Mouse (Mus musculus) heart, postnatal 4 days (tissue): ENCODE measurements around the gene Syne1. TPM values are rescaled to one million over a fixed set of nuclear protein-coding genes. Genes with fewer than 3 reads are reported as not detected.

Experiments
- DNase-seq: peaks from one replicate; pipeline ENCODE4 v3.0.0; 2021
- total RNA-seq, 2 experiments: library from RNA; stranded (reverse); gene quantifications; 2 replicates each; pipeline ENCODE4 v1.2.3; 2021

Syne1 gene
- total RNA-seq, 2 experiments from 2014 or later = 84.4 to 84.6 TPM

DNA sequence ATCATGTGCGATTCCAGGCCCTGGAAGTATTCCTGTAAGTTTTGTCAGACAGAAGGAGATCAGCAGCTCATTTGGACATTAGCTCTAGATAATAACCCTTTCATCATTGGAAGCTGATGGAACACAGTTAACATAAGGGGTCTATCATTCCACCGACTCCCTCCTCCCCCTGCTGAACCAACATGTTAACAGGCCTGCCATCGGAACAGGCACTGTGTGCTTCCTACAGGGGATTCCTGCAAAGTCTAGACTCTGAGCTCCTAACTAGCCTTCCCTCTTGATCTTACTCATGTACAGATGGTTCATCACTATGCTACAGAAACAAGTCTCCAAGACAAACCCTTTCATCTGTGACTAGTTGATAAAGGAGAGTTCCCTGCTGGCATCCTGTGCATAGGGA, 419.2 kb downstream of the Syne1 start:
- no peak for DNase-seq

DNA sequence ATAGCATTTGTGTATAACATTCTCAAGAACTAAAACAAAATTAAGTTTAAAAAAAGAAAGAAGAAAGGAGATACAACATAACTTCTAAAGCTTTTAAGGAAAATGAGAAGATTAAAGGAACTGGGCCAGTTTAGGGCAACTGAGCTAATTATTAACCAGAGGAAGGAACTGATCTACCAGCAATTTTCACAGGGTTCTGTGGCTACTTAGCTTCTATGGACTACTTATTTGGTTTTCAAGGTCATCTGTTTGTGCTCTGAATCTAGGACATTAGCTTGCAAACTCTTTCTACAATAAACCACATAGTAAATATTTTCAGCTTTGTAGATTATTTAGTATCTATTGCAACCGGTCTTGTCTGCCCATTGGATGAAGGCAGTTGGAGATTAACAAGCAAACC, 420.8 kb downstream of the Syne1 start:
- no peak for DNase-seq

DNA sequence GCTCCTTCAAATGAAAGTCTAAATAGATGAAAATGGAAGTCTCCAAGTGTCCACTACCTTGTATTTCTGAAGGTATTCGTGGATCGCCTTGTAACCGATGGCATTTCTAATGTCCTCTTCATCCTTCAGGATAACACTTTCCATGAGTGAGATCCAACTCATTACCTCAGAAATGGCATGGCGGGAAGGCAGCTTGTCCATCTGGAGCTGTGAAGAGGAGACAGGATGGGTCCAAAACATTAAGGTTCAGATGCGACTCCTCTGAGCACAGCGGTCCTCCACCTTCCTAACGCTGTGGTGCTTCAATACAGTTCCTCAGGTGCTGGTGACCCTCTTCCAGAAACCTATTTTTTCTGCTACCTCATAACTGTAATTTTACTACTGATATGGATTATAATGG, 426.5 kb downstream of the Syne1 start:
- DNase-seq = no peak

DNA sequence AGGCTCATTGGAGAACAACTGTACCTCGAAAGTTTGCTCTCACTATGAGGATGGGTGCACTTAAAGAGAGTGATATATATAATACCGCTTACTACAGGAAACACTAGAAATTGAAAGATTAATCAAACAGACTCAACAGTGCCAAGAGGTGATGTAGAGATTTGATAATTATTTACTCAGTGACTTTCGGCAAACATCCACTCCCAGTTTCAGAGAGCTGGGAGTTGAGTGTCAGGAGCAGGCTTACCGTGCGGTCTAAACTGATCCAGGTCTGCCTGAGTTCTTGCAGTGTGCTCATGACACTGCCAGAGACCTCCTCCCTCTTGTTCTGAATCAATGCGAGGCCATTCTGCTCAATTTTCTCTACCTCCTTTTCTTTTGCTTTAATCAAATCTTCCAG, 434.6 kb downstream of the Syne1 start:
- no peak for DNase-seq

DNA sequence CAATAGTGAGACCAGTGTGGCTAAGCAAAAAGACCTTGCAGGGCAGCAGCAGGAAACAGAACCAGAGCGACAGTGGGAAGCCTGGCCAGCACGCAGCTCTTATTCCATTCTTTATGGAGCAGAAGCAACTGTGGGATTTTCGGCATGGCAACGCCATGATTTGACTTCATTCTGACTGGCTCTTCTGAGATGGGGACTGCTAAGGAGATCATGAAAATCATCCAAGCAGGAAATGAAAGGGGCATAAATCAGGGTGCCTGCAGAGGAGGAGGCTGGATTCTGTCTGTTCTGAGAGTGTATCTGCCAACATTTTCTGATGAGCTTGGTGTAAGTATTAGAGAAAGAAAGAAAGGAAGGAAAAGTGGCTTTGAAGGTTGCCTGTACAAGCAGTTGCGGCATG, 435.1 kb downstream of the Syne1 start:
- no peak for DNase-seq

DNA sequence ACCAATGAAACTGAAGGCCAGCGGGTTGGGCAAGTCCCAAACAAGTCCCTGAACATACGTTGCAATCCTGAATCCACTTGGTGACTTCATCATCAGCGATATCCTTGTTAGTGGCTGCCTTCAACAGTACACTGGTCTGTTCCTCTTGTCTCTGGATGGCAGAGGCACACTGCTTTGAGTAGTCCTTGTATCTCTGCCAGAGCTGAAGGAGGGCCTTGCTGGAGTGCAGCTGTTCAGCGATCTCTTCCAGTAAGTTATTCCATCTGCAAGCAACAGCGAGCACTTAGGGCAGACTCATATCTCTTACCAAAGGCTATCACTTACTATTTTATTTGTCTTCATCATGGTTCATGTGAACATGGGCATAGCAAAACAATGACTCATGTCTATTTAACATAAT, 440.5 kb downstream of the Syne1 start:
- no peak for DNase-seq

DNA sequence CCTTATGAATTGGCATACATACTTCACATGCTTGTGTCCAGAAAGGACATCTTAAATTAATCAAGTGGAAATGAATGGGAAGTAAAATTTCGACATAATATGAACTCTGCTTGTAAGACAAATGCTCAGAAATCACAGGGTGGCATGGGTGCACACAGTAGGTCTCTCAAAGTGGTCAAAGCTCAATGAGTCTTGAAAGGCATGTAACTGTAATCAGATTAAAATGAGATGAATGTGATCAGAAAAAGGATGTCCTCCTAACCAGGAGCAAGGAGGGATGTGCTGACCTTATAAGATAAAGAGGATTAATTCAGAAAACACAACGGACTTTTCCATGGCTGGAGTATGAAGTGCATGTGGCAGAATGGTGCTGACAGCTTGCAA, 453.5 kb downstream of the Syne1 start:
- no peak for DNase-seq

DNA sequence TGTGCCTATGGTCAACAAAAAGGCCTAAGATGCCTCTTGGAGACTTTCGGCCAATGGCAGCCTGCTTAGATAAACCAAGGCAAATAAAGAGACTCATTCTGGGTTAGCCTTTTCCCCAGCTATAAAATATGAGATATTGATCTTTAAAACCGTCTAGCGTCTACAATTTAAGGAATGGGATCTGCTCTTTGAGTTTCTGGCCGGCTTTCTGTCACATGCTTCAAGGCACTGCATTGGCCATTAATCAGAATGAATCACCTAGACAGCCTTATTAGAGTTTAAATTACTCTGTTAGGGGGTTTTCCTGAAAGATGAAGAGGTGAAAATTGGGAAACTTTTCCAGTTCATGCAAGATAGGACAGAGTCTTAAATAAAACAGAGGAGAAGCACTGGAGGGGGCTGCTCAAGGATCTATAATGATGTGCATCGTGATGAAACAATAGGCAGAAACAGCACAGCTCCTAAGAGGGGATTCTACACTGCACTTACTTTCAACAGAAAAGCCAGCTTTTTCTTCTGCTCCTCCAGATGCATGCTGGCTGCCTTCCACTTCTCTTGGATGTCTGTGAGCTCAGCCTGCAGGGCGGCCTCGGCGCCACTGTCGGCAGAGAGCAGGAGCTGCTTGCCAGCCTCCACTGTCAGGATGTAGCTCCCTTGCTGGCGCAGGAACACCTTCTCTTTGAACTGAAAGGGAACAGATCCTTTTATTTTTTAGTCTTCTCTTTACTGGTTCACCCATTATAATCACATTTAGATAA, 454.1 kb downstream of the Syne1 start:
- DNase-seq = peak; percentile 61

DNA sequence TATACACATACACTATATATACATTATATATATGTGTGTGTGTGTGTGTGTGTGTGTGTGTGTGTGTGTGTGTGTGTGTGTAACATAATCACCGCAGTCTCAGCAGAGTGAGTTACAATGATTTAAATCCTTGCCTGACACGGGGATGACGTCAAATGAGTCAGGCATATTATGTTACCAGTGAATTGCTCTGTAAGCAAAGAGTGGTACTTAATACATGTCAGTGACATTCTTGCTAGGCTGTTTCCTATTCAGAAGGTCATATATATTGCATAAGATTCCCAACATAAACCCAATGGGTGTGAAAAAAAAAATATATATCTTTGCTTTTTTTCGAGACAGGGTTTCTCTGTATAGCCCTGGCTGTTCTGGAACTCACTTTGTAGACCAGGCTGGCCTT, 462.1 kb downstream of the Syne1 start:
- no peak for DNase-seq

DNA sequence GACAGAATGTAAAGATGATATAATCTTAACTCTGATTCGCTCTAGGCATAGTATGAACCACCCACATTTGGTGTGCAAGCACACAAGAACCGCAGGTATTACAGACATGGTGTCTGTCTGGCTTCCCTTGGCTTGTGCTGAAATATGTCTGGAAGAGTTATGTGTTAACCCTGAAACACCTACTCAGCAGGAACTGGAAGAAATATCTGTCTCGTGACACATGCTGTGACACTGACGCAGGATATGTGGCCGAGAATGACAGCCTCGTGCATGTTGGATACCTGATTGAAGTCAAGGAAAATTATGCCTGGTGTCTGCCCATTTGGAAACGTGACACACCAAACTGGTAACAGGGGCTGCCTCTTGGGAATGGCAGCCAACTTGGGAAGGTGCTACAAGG, 463.9 kb downstream of the Syne1 start:
- DNase-seq = no peak

DNA sequence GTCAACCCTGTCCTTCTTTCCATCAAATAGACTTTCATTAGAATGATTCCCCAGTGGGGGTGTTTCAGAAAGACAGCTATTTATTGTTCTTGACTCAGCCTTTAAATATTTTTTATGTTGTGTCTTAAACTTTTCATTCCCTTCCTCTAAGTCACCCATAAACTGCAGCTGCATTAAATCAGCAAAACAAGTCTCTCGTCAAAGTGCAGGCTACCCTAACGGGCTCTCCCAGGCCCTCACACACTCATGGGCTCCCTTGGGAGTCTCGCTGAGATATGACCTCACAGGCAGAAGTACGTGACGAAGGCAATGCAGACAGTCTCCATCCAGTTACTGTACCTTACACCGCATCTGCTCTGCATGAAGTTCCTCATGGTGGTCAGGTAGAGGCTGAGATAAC, 465.0 kb downstream of the Syne1 start:
- no peak for DNase-seq

DNA sequence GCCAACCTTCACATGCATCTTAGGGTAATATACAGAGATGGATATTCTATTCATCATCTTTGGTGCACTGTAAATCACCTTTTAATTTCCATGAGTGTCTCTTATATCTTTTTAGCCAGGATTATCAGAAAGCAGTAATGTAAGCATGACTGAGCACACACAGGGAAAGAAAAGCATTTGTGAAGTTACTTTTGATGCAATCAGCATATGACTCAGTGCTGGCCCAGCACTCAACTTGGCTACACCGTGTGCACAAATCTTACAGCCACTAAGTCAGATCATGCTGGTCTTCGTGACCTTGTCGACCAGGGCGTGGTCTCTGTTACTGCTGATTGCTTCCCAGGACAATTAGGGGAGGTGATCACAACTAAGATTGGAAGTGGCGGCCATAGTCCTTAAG, 465.5 kb downstream of the Syne1 start:
- DNase-seq = no peak

DNA sequence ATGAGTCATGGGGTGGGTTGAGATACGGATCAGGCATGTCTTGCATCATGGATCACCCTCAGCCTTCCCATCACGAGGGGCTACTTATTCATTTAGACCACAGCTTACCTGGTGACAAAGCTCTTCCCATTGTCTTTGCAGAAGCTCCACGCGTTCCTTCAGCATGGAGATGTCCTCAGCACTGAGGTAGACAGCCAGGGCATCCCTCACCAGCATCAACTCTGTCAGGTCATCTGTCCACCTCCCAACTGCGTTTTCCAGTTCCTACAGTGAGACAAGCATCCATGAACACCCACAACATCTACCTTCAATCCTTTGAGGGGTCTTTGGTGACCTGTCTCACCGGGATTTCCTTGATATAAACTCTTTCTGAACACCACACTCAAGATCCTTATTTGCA, 467.6 kb downstream of the Syne1 start:
- DNase-seq = no peak

DNA sequence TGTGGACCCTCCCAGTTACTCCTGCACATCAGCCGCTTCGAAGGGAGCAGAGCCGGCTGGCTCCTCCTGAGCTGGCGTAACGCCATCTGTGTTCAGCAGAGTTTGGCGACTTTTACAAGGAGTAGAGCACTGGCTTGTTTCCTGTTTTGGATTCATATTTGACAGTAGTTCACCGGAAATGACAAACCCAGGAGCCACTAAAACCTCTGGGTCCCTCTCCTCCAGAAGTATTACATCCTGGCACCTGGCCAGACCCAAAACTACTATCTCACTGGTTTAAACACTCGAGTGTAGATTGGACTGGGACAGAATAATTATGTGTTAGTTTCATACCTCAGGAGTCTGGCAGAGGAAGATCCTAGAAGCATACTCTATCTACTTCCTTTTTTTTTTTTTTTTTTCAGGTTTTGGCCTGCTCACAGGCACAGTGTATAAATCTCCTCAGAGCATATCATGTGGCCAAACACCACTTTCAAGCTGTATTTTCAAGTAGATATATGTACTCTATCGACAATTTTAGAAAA, 471.3 kb downstream of the Syne1 start:
- peak; percentile 70 for DNase-seq

DNA sequence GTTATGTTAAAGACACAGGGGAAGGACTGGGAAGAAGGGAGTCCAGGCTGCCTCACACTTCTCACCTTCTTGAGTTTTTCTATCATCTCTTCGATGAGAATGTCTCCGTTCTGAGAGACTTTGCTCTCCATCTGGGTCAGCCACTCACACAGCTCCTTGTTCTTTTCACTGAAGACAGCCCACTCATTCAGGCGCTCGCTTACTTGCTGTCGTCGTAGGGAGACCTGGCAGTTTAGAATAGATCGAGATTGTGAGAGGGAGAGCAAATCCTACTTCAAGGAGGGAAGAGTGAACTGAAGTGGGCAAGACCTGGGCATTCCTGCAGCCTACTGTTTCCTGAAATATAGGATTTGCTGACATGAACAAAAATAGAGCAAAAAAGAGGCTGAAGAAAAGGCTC, 475.6 kb downstream of the Syne1 start:
- no peak for DNase-seq

DNA sequence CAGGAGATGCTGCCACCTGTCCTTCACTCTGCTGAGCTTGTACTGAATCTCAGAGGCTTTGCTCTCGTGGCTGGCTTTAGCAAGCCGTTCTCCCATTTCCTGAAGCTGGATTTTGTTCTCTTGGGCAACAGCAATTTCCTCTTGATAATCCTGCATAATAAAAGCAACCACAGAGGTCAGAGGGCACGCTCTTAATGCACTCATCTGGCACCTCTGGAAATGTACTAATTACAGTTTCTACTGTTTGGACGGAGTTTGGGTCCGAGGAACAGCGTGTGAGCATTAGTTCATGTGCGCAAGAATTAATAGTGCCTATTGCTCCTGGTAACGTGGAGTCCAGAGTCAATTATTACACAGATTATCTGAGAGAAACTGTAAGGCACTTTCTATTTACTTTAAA, 479.2 kb downstream of the Syne1 start:
- no peak for DNase-seq

DNA sequence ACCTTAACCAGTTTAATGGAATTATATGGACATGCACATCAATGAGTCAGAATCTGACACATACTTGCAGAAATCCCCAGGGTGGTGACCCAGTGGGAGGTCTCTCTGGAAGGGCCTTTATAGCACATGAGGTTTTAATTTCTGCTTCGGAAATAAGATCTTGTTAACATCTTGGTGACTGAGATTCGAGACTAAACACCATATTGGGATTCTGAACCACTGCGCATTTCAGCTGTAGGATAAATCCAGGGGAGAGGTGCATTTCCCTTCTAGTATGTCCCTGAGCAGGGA, 480.4 kb downstream of the Syne1 start:
- no peak for DNase-seq

DNA sequence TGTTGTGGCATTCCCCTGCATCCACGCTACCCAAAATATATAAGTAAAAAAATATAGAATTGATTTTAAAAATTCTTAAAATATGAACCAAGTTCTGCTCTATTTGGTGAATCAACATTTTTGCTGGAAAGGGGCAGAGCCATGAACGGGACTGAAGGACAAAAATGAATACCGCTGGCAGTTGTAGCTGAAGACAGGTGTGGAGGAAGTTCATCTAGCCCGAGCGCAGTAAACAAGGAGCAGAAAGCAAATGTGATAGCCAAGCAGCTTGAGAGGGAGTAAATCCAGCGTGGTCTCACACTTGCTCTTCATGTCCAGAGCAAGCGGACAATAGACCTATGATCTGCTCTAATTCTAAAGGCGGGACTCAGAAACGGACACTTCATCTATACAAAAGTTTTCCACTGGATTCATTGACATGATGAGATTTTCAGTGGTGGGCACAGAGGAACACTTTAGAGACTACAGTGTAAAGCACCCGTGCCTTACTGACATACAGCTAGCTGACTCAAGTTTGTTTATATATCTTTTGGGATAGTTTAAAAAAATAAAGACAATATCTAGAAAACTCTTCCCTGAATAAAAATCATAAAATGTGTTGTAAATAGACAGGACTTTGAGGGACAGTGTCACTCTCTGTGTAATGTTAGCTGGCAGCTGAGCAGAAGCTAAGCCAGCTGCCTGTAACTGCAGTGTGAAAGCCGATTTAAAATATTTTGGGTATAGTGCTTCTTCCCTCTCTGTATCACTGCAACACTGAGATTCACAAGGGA, 480.9 kb downstream of the Syne1 start:
- no peak for DNase-seq

DNA sequence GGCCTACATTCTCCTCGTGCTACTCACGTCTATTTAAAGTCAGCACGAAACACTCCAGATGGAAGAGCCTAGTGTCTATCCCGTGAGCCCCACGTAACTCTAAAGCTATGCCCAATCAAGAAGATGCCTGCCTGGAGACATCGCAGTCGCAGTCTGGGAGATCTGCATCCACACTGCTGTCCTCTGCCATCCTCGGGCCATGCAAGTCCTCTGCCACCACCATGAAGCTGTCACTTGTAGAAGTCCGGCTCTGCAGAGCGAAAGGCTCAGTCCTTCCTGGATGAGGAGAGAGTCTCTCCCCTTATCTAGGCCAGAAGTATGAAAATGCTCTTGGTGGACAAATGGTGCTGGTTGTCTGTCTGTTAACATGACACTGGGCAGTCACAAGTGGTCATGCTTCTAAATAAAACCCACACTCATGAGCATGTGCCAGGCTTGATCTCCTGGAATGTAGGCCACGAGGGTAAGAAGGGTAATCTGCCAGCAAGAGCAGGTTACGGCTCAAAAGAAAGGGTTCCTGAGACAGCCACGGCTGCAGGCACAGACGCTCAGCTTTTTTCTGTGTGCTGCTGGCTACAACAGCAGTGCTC, 482.5 kb downstream of the Syne1 start, which contains the start of gene Gm10097:
Gm10097 (plus strand) TSS at position 517 of the 590 bp plus-strand sequence.
- DNase-seq = peak; percentile 49

DNA sequence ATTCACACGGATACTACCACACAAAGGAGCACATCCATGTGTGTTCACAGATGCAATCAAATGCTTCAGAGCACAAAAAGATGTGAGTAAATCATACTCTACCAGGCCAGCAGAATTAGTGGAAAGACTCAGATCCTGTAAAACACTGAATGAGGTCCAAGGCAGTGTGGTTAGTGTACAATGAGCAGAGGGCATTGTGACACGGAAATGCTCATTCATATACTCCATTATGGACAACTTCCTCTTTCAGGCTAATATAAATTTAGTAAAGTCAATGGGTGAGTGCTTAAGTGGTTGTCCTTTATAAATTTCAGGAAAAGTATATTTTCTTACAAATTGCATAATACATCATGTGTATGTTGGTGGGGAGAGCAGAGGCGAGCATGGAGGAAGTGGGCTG, 484.2 kb downstream of the Syne1 start:
- DNase-seq = no peak

DNA sequence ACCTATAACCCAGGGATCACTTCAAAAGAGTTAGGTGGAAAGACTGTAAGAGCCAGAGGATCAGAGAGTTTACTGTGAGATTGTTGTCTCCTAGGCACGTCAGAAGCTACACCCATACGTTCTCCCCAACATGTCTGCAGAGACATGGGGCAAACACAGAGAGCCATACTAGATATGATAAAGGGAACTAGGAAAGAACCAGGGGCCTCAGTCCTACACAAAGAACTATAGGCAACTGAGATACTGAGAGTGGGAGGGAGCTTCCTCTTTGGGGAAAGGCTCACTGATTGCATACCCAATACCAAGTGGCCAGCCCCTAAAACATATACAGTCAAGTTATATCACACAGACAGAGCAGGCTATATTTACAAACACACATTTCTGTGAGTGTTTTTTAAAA, 491.3 kb downstream of the Syne1 start:
- no peak for DNase-seq

DNA sequence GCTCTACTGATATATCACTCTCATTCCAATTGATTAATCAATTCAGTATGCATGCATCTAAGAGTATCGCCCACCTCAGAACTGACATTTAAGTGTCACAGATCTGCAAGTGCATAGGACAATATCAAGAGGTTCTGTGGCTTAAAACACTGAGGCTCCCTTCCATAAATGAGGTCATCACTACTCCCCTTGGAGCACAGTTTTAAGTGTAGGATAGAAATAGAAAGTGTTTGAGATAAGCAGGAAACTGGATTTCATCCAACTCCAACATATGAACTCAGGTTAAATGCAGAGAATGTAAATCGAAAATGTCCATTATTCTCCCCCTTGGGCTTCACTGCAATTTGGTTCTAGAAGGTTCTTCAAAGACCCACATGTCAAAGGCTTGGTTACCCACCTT, 492.4 kb downstream of the Syne1 start:
- DNase-seq = no peak

DNA sequence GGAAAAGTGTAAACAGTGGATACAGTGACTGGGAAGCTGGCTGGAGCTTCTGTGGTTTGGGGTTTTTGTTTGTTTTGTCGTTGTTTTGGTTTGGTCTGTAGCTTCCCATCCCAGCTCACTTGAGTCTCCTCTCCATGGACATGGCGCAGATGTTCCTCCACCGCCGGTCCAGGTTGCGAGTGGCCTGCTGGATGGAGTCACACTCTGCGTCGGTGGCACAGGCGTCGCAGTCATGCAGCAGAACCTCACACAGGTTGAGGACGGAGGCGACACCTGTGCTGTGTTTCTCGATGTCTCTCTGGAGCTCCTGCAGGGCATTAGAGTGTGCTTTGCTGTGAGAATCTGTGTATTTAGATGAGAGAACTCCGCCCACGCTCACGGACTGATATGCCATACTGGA, 493.6 kb downstream of the Syne1 start:
- no peak for DNase-seq

DNA sequence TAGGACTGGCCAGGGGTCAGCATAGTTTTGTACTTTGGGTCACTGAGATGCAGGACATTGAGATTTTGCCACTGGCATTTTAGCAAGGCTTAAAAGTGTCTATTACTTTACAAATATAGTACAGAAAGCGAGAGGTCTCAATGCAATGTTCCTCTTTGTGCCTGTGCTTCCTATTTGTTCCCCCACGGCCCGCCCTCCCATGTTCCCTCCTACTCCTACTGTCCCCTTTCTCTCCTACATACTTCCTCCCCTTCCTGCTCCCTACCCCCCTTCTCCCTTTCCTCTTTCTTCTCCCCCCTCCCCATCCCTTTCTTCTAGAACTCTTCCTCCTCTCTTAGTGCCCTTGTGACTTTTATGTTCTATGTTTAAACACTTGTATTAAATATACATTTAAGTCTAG, 494.3 kb downstream of the Syne1 start:
- DNase-seq = no peak
